Mouse (Mus musculus): ENCODE measurements around the gene Chrne.

- TF ChIP-seq CTCF (IDR thresholded peaks at IDR 0.05; ENCODE audit: borderline replicate concordance, extremely low read depth, insufficient read depth, insufficient read length) (no peak), POLR2A (IDR thresholded peaks at IDR 0.05; ENCODE audit: borderline replicate concordance, extremely low read depth, insufficient read depth, insufficient read length, poor library complexity, severe bottlenecking) (no peak)
Observed at GRCm38 (mm10) chr11:70626877-70627276, 7.9 kb upstream of the Chrne start.
